Mouse (Mus musculus): ENCODE data around the gene Lbx1.

Gene Lbx1

GRCm38 (mm10) chr19:45233496-45234127, 2.0 kb downstream of the Lbx1 start:
- no peak for DNase-seq (ENCODE audit: low read depth)

DNA sequence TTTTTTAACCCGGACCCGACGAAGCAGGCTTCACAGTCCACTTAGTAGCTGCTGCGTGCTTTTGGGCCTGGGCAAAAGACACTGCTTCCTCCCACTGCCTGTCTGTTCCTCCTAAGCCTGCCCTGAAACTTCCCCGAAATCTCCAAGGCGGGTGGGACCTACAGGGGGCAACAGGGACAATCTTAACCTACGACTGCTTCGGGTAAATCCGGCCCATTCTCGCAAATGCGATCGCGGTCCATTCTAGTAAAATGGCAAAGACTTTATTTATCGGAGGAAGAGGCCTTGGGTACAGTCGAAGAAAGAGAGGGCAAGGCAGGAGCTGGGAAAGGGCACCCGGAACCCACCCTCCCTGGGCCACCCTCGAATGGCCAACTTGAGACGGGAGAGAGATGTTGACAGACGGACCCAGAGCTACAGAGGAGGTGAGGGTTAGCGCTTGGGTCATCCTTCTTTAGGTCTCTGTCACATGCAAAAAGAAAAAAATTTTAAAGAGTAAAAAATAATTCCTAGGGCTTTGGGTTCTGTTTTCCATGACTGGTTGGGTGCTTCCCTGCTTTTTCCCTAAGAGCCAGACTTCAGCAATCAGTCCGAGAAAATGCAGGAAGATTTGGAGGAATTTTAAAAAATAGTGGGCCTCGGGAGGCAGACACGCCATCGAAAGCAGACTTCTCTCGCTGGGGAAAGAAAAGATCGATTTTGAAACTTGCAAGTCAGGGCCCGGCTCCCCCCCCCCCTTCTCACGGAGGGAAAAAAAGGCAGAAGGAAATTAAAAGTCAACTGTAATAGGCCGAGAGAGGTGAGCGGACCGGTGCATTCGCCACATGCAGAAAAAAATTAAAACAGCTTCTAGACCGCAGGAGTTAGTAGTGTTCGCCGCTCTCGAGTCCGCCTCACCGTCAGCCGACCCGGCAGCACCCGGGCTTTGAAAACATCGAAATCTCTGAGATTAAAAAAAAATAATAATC, 2.9 kb downstream of the Lbx1 start:
- DNase-seq (ENCODE audit: low read depth): no peak

GRCm38 (mm10) chr19:45232036-45232410, 3.6 kb downstream of the Lbx1 start:
- no peak for DNase-seq (ENCODE audit: low read depth)

GRCm38 (mm10) chr19:45231383-45232035, 4.1 kb downstream of the Lbx1 start:
- DNase-seq (ENCODE audit: low read depth): no peak

GRCm38 (mm10) chr19:45230848-45231382, 4.7 kb downstream of the Lbx1 start:
- DNase-seq (ENCODE audit: low read depth): no peak

- no peak for DNase-seq (ENCODE audit: low read depth)
These were observed 5.4 kb downstream of the Lbx1 start for GRCm38 (mm10) chr19:45230201-45230611.

DNA sequence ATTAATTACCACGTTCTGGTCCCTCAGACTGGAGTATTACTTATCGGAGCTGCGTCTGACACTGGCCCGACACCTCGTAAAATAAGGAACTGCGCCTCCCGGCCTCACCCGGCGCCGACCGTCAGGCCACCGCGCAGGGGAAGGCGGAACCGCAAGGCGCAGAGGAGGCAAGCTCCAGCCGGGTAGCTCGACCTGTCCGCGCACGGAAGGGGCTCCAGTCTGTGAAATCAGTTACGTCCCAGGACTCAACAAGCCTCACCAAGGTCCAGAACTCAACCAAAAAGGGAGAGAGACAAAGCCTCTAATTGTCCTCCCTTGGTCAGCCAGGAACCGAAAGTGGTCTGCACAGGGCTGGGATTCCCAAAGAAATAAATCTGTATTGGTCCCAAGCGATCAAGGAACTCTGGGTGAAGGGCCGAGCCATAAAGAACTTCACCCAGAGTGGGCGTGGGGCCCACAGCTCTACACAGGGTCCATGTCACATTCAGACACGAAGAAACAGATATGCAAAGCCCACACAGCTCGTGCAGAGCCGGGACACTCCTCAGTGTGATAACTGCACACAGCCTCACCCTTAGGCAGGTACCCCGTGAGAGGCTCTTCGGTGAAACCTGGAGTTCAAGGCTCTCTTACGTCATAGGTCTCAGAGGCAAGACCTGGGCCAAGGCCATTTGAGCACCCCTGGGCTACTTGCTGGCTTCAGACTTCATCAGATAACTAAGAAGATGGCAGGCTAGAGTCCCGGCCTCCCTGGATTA, 6.1 kb downstream of the Lbx1 start:
- DNase-seq (ENCODE audit: low read depth): no peak

DNA sequence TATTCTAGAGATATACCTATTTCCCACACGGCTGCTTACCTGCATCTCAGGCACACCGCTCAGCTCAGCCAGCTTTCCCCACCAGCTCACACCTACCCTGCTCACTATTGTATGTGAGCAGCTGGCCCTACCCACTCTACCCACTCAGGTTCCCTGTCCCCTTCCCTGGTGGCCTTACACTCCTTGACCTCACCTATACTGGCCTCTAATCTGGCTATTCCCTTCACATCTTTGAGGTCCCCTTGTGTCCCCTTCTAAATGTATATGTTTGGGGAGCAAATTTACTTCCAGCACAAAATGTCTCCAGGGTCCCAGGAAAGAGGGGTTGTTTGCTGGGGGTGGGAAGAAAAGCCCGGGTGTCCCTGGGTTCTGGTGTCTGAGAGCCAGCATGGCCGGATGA, 6.8 kb downstream of the Lbx1 start:
- no peak for DNase-seq (ENCODE audit: low read depth)

- DNase-seq (ENCODE audit: low read depth): no peak
These were observed 7.5 kb downstream of the Lbx1 start for GRCm38 (mm10) chr19:45228097-45228496.

- no peak for DNase-seq (ENCODE audit: low read depth)
These were observed 7.9 kb downstream of the Lbx1 start for GRCm38 (mm10) chr19:45227671-45228070.

- no peak for DNase-seq (ENCODE audit: low read depth)
These were observed 8.6 kb downstream of the Lbx1 start for GRCm38 (mm10) chr19:45227049-45227448.

DNA sequence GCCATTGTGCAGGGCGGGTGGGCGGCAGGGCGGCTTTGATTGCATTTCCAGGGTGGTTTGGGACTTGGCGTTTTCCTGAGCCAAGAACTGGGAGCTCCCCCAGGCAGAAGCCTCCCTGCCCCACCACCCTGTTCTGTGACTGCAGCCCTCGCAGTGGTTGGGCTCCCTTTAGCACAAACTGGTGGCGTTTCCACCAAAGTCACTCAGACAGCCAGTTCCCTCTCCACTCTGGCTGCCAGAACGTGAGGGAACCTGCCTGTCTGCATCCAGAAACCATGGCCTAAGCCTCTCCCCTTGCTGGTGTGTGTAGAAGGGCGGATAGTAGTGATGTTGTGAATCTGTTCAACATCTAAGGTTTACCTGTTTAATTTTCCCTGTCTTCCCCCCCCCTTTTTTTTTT, 9.4 kb downstream of the Lbx1 start:
- DNase-seq (ENCODE audit: low read depth): no peak

DNA sequence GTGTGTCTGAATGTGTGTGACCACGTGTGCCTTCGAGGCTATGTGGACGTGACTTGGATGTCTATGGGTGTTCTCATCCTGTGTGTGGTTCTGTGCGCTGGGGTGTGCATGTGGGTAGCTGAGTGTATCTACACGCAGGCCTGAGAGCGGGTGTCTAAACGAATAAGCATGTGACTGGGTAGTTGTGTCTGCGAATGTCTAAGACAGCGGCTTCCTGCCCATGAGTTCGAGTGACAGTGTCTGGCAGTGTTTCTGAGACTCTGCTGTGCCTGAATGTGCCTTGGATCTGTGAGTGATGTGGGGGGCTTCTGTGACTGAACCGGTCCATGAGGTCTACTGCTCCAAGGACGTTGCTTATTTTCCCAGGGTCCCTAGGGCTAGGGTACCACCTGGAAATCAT, 10.5 kb downstream of the Lbx1 start:
- no peak for DNase-seq (ENCODE audit: low read depth)

GRCm38 (mm10) chr19:45224286-45224559, 11.4 kb downstream of the Lbx1 start:
- DNase-seq (ENCODE audit: low read depth): no peak

DNA sequence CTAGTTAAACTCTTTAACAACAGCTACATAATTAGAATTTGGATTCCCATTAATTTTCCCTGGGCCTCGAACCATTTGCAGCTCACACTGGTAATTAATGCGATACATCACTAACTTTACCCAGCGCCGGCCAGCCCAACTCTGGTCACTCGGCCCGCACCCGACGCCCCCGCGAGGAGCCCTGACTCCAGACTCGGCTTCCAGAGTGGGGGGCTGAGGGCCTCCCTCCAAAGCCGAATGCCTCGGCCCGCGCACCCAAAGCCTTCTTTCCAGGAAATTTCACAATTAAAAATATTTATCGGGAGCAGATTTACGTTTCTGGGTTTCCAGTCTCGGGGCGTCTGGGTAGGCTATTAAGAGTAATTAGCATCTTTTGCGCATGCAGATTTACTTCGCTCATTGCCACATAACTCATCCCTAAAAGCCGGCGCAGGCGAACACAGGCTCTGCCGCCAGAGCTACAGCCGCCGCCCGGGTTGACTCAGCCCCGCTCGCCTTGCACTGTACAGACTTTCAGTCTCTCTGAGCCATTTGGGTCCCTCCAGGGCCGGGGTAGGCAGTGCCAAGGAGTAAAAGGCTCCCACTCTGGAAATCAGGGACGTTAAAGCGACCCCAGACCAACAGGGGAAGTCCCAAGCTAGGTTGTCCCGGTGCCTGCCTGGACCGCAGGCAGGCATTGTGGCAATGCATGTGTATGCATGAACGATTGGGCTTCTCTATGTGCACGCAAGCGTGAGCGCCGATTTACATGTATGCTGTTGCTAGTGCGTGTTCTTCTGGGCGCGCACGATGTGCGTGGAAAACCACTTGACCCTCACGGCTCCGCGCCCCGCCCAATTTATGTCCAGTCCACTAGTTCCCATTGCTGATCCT, 12.0 kb downstream of the Lbx1 start:
- no peak for DNase-seq (ENCODE audit: low read depth)

GRCm38 (mm10) chr19:45222141-45222782, 13.3 kb downstream of the Lbx1 start:
- DNase-seq (ENCODE audit: low read depth): no peak

DNA sequence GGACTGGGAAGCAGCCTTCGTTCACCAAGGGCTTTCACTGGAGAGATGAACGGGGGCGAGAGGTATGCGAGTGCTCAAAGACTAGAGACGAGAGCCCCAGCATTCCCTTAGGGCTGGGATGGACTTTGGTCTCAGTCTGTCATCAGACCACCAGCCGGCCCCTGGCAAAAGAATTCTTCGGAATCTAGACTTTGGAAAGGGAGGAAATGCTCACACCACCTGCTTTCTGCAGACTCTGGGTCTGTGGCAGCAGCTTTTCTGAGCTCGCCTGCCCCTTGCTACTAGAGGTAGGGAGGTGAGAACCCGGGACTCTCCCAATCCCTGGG, 14.2 kb downstream of the Lbx1 start:
- DNase-seq (ENCODE audit: low read depth): no peak

DNA sequence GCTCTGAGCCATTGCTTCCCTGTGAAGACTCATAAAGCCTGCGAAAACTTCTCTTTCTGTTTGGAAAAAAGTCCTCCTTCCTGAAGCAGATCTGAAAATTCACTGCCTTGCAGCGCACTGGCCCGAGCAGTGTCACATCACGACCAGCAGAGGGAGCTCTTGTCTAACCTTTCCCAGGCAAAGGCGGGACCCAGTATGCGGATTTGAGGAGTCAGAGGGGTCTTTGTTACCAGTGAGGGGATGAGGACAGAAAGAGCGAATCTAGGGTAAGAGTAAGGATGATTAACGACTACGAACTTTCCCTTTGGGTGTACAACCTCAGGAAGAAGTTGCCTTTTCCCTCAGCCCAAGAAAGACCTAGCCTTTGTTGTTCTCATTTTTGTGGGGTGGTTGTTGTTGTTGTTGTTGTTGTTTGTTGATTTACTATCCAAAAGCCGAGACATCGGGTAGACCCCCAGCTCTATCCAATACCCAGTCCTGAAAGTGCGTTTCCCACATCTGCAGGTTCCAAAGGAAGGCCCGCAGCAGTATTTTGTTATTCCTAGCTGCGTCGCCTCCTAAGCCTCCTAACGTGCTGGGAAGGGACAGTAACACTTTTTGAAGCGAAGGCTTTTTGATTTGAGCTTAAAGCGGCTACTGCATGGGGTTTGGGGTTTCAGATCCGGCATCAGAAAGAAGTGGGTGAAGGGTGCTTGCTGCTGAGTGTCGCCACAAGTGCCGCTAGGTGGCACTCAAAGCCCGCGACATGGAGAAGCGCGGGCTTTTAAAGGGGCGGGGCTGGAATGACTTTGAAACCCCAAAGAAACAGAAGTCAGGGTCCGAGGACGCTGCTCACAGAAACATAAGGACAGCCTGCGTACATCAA, 14.8 kb downstream of the Lbx1 start:
- DNase-seq (ENCODE audit: low read depth): peak; percentile 23

DNA sequence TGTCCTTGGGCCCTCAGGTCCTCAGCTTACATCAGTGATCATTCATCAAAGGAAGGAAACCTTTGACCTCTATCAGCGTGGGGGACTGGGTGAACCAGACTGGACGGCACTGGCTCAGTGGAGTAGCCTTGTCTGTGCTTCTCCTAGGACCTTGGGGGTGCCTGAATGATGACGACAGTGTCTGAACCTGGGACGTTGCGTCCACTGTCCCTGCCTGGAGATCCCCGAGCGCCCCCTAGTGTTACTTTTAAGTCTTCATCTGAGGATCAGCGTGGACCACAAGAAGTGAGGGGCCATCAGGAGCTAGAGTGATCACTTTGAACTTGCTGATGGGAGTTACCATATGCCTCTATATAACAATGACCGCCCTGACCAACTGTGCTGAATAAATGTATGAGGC, 19.4 kb downstream of the Lbx1 start:
- no peak for DNase-seq (ENCODE audit: low read depth)

DNA sequence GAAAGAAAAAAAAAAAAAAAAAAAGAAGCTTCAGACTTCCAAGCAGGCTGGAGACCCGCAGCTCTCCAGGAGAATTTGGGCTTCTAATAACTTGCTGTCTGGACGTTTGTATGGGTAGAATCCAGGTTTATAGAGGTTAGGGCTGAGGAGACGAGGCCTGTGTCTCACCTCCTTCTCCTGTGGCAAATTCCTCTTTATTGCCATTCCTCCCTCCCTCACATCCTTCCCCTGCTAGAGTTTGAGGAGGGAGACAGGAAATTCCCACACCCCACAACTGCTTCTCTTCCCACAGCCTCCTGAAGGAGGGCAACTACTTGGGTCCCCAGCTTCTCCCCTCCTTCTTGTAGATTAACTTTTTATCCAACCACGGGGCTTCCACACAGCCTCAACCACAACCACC, 20.2 kb downstream of the Lbx1 start:
- DNase-seq (ENCODE audit: low read depth): no peak

Data from fibroblast of lung, adult 2 months (primary cell).